Mouse (Mus musculus): ENCODE measurements around the gene Arsg. TPM values are rescaled to one million over a fixed set of nuclear protein-coding genes. Genes with fewer than 3 reads are reported as not detected.

Gene Arsg
- polyA plus RNA-seq (2015; fragmentation: Nextera tagmentation; extraction: Ambion mirVana), result 5.3 and 10.5 TPM in 2 replicates

GRCm38 (mm10) chr11:109473171-109474085 lies at the start of gene Arsg, which contains the start of gene Slc16a6:
Gene Arsg, plus strand, starts transcription at chr11:109473374.
Gene Slc16a6, minus strand, starts transcription at chr11:109473598.

GRCm38 (mm10) chr11:109425392-109426271 lies 47.5 kb upstream of the Arsg start, which contains the start of gene Amz2:
Gene Amz2, plus strand, starts transcription at chr11:109425946.

GRCm38 (mm10) chr11:109611303-109612149 lies 138.4 kb downstream of the Arsg start, which contains the start of gene Wipi1:
Gene Wipi1, minus strand, starts transcription at chr11:109611967.

Small RNAs within 50 kb of the gene (microRNA-seq; reads per million reads assigned to microRNA genes)
- not detected for gene Gm25540 (ENCODE audit: borderline replicate concordance, insufficient number of aligned reads)

Other genes with a start within 250 kb of the Arsg start
- gene Rgs9, start 175.2 kb upstream of the Arsg start, polyA plus RNA-seq (2015; fragmentation: Nextera tagmentation; extraction: Ambion mirVana), result 1.8 and 2.4 TPM in 2 replicates
- gene Gna13, start 110.5 kb upstream of the Arsg start, polyA plus RNA-seq (2015; fragmentation: Nextera tagmentation; extraction: Ambion mirVana), result 38.6 and 56.1 TPM in 2 replicates
- 0.05 TPM in 1 of 2 replicates, not detected in the other for gene 9930022D16Rik, start 59.5 kb upstream of the Arsg start, polyA plus RNA-seq (2015; fragmentation: Nextera tagmentation; extraction: Ambion mirVana)
- gene Amz2, start 47.4 kb upstream of the Arsg start, polyA plus RNA-seq (2015; fragmentation: Nextera tagmentation; extraction: Ambion mirVana), result 31.9 and 37.9 TPM in 2 replicates
- gene Slc16a6, start 224 bp downstream of the Arsg start, polyA plus RNA-seq (2015; fragmentation: Nextera tagmentation; extraction: Ambion mirVana), result 4.2 TPM in 2 replicates
- 33.7 and 46.3 TPM in 2 replicates for gene Wipi1, start 138.6 kb downstream of the Arsg start, polyA plus RNA-seq (2015; fragmentation: Nextera tagmentation; extraction: Ambion mirVana)
- 281 and 411 TPM in 2 replicates for gene Prkar1a, start 176.0 kb downstream of the Arsg start, polyA plus RNA-seq (2015; fragmentation: Nextera tagmentation; extraction: Ambion mirVana)
- 9.3 and 13.0 TPM in 2 replicates for gene Fam20a, start 248.9 kb downstream of the Arsg start, polyA plus RNA-seq (2015; fragmentation: Nextera tagmentation; extraction: Ambion mirVana)